8 mouse cellular contexts compared by ENCODE assay signal in genomic region chr12:84698319-84699081, GRCm38 (mm10). TPM values are rescaled to one million over a fixed set of nuclear protein-coding genes. Genes with fewer than 3 reads are reported as not detected.
DNase-seq lines count a peak whose midpoint lies in the region; ATAC-seq lines count a peak whose summit lies in the region.

Syndig1l (minus strand) TSS chr12:84698831.

- peak within 1 kb of the TSS; percentile 83 for H3K4me2 ChIP-seq in forebrain, embryonic 14.5 days (ENCODE audit: low read length)

- peaks cover 16% of the 10 kb centered on the region for H3K27me3 ChIP-seq in forebrain, embryonic 14.5 days (replicated peaks; ENCODE audit: control insufficient read depth, insufficient read depth, low read length)

- WGBS in forebrain, embryonic 14.5 days, result under 1% methylated on average over 59 of the region's 79 CpGs

- no peak within 1 kb of the TSS for H3K27ac ChIP-seq in forebrain, embryonic 14.5 days (ENCODE audit: low read depth, low read length)

- H3K4me3 ChIP-seq in forebrain, embryonic 14.5 days (ENCODE audit: low read depth, low read length), result peak within 1 kb of the TSS; percentile 51

- H3K9ac ChIP-seq in forebrain, embryonic 14.5 days (ENCODE audit: low read length), result peak within 1 kb of the TSS; percentile 60

- H3K4me1 ChIP-seq in forebrain, embryonic 14.5 days (ENCODE audit: control insufficient read depth, insufficient read depth, low read length), result no peaks in the 10 kb centered on the region

- H3K9me3 ChIP-seq in forebrain, embryonic 14.5 days (replicated peaks; ENCODE audit: control insufficient read depth, low read length), result no peaks in the 10 kb centered on the region

- intact Hi-C loops in heart, postnatal 36 days (cut with DNase I), result no loop called here

- ATAC-seq in forebrain, embryonic 14.5 days, result peak; percentile 87

- H3K36me3 ChIP-seq in forebrain, embryonic 14.5 days (ENCODE audit: control insufficient read depth, insufficient read depth, low read length), result no peaks in the 10 kb centered on the region

- peak; percentile 27 for DNase-seq in ES-CJ7 (ENCODE audit: low read depth, low spot score)
- DNase-seq in c-Kit-positive CD71-positive TER-119-negative erythroid progenitor cells, embryonic 14.5 days (ENCODE audit: low read depth), result peak; percentile 41
- peak; percentile 57 for DNase-seq in forebrain, embryonic 14.5 days (ENCODE audit: low spot score)
- DNase-seq in heart, postnatal 36 days, result peak; percentile 76 to 78
- peak; percentile 10 to 53 for DNase-seq in layer of hippocampus, postnatal 14 days (ENCODE audit: low spot score in 2 of 2)
- peak; percentile 82 for DNase-seq in lung, postnatal 14 days
- DNase-seq in retina, postnatal 1 day, result peak; percentile 80
- peak; percentile 35 to 61 for DNase-seq in urinary bladder, adult 18-20 months (ENCODE audit: low spot score in 2 of 2)

RNA-seq across cellular contexts. Expression of gene Syndig1l, which starts in this region (rescaled TPM):
- 2.6 and 3.3 TPM in 2 replicates for polyA plus RNA-seq in forebrain, embryonic 14.5 days (2014; fragmentation: Nextera tagmentation; extraction: Ambion mirVana)
- total RNA-seq in heart, postnatal 36 days (2021), result not detected
- total RNA-seq in layer of hippocampus, postnatal 14 days (2021), result 1 to 10 TPM; 6.6 to 6.8 TPM

Comparison
In these comparisons a context has a peak if more than half of its experiments do, and no peak if none do; other contexts are left out.
1. RNA of gene Syndig1l (total RNA-seq): 6.6 to 6.8 TPM in layer of hippocampus, postnatal 14 days; not detected in heart, postnatal 36 days; every median in the first group is over 4 times any median in the second.
2. Peak in DNase-seq in heart, postnatal 36 days; RNA of the gene not detected or under 1 TPM.
3. DNase-seq: peak in every context shown above with its lines; median percentile 82 in lung, postnatal 14 days; 80 in retina, postnatal 1 day; 77 in heart, postnatal 36 days; 57 in forebrain, embryonic 14.5 days; 48 in urinary bladder, adult 18-20 months; 41 in c-Kit-positive CD71-positive TER-119-negative erythroid progenitor cells, embryonic 14.5 days; 32 in layer of hippocampus, postnatal 14 days; 27 in ES-CJ7.